Mouse (Mus musculus) liver, adult 2 months (tissue): ENCODE data around the gene Syne3. TPM values are rescaled to one million over a fixed set of nuclear protein-coding genes. Genes with fewer than 3 reads are reported as not detected.

Experiments
- DNase-seq: peaks from one replicate; pipeline ENCODE4 v3.0.0-alpha.2; 2011; ENCODE audit warnings: low read depth, low spot score; ENCODE audit errors: extremely low read depth
- H3K27ac ChIP-seq: fragments of 200-500 bp; replicated peaks from 2 replicates; pipeline ENCODE4 v1.5.1; 2012; ENCODE audit warnings: low read depth, mild to moderate bottlenecking, control low read depth, inconsistent platforms, low read length; ENCODE audit not compliant: insufficient read depth
- H3K27me3 ChIP-seq: fragments of 200-500 bp; 2 replicates; pipeline ENCODE4 v1.6.1; 2012; ENCODE audit warnings: mild to moderate bottlenecking, moderate library complexity, low read length, inconsistent platforms; ENCODE audit not compliant: control insufficient read depth, insufficient read depth
- H3K36me3 ChIP-seq: fragments of 200-500 bp; 2 replicates; pipeline ENCODE4 v1.6.1; 2012; ENCODE audit warnings: low read length, inconsistent platforms; ENCODE audit not compliant: control insufficient read depth, insufficient read depth
- H3K4me1 ChIP-seq: fragments of 200-500 bp; 2 replicates; pipeline ENCODE4 v1.6.1; 2011; ENCODE audit warnings: low read length; ENCODE audit not compliant: control insufficient read depth, insufficient read depth
- H3K4me3 ChIP-seq: fragments of 200-500 bp; 2 replicates; pipeline ENCODE4 v1.5.1; 2011; ENCODE audit warnings: low read depth, mild to moderate bottlenecking, control low read depth, low read length, moderate library complexity; ENCODE audit not compliant: insufficient read depth
- H3K79me2 ChIP-seq: fragments of 200-500 bp; 2 replicates; pipeline ENCODE4 v1.6.1; 2012; ENCODE audit warnings: inconsistent platforms, mild to moderate bottlenecking, low read length, moderate library complexity; ENCODE audit not compliant: control insufficient read depth, insufficient read depth
- H3K9ac ChIP-seq: fragments of 200-500 bp; 2 replicates; pipeline ENCODE4 v1.6.1; 2012; ENCODE audit warnings: low read depth, mild to moderate bottlenecking, control low read depth, inconsistent platforms, low read length
- CTCF ChIP-seq: fragments of 200-500 bp; IDR thresholded peaks from 2 replicates; pipeline ENCODE4 v1.5.1; 2011; ENCODE audit warnings: low read depth, low read length, control low read depth
- POLR2A ChIP-seq: fragments of 200-500 bp; IDR thresholded peaks from 2 replicates; pipeline ENCODE4 v1.6.1; 2011; ENCODE audit warnings: low read length, control low read depth; ENCODE audit not compliant: insufficient read depth; ENCODE audit errors: extremely low read depth
- WGBS: fragments of 180-500 bp; shearing (Covaris S2); methylation state at CpG from one replicate; pipeline ENCODE4 v1.1.7; 2018; 5-methylcytosine and 5-hydroxymethylcytosine counted together
- polyA plus RNA-seq: library from polyadenylated mRNA; depleted of rRNA; stranded (reverse); fragments of >200 nt; gene quantifications from 2 replicates; pipeline ENCODE4 v1.2.3, GENCODE M21; 2012
- total RNA-seq: library from RNA; depleted of rRNA; stranded (reverse); fragments of >200 nt; gene quantifications from 2 replicates; pipeline ENCODE4 v1.2.3, GENCODE M21; 2014

Gene Syne3
- total and polyA plus RNA-seq, 2 experiments = 1.6 to 3.8 TPM

GRCm38 (mm10) chr12:104955003-104955800 is 54.4 kb downstream of the Syne3 start:
- H3K79me2 ChIP-seq = no peaks in the 10 kb centered on the region
- no peak for TF ChIP-seq POLR2A
- TF ChIP-seq CTCF = no peak
- H3K27ac ChIP-seq = no peak overlapping the region
- H3K27me3 ChIP-seq = no peaks in the 10 kb centered on the region
- H3K36me3 ChIP-seq = peaks cover 3% of the 10 kb centered on the region; the same call in 1 of the 2 replicates
- no peaks in the 10 kb centered on the region for H3K4me1 ChIP-seq
- WGBS = 69% methylated on average over 17 of the region's 17 CpGs
- DNase-seq = peak; percentile 32
- no peak overlapping the region for H3K4me3 ChIP-seq
- H3K9ac ChIP-seq = no peak overlapping the region

- Histone ChIP-seq H3K27me3 (no peaks in the 10 kb centered on the region), H3K4me1 (no peaks in the 10 kb centered on the region), H3K79me2 (no peaks in the 10 kb centered on the region), H3K9ac (no peak overlapping the region), H3K36me3 (peaks cover 3% of the 10 kb centered on the region; the same call in 1 of the 2 replicates), H3K27ac (no peak overlapping the region), H3K4me3 (no peak overlapping the region)
- WGBS = 44% methylated on average over 4 of the region's 4 CpGs
- peak; percentile 38 for DNase-seq
- TF ChIP-seq CTCF = peak; percentile 76
- no peak for TF ChIP-seq POLR2A
Observed at GRCm38 (mm10) chr12:104953941-104954340, 55.7 kb downstream of the Syne3 start.

GRCm38 (mm10) chr12:104952458-104952857 is 57.2 kb downstream of the Syne3 start:
- TF ChIP-seq POLR2A = no peak
- peak; percentile 95 for TF ChIP-seq CTCF
- no peaks in the 10 kb centered on the region for H3K4me1 ChIP-seq
- H3K27ac ChIP-seq = no peak overlapping the region
- DNase-seq = peak; percentile 35
- H3K36me3 ChIP-seq = peaks cover 5% of the 10 kb centered on the region; the same call in 1 of the 2 replicates
- H3K27me3 ChIP-seq = no peaks in the 10 kb centered on the region
- H3K4me3 ChIP-seq = no peak overlapping the region
- no peak overlapping the region for H3K9ac ChIP-seq
- 26% methylated on average over 5 of the region's 5 CpGs for WGBS
- H3K79me2 ChIP-seq = no peaks in the 10 kb centered on the region

- Histone ChIP-seq H3K79me2 (no peaks in the 10 kb centered on the region), H3K9ac (no peak overlapping the region), H3K4me3 (no peak overlapping the region), H3K27ac (no peak overlapping the region), H3K36me3 (peaks cover 15% of the 10 kb centered on the region), H3K27me3 (no peaks in the 10 kb centered on the region), H3K4me1 (no peaks in the 10 kb centered on the region)
- DNase-seq = no peak
- TF ChIP-seq CTCF = no peak
- no peak for TF ChIP-seq POLR2A
- WGBS = 75% methylated on average over 2 of the region's 2 CpGs
Observed at GRCm38 (mm10) chr12:104947911-104948310, 61.7 kb downstream of the Syne3 start.

GRCm38 (mm10) chr12:104946231-104946630 is 63.4 kb downstream of the Syne3 start:
- 86% methylated on average over 6 of the region's 6 CpGs for WGBS
- TF ChIP-seq POLR2A = no peak
- no peak for TF ChIP-seq CTCF

GRCm38 (mm10) chr12:104940466-104940865 is 69.1 kb downstream of the Syne3 start:
- DNase-seq = no peak
- whole genome bisulfite sequencing = 91% methylated on average over 9 of the region's 9 CpGs

More at GRCm38 (mm10) chr12:104946231-104946630, 63.4 kb downstream of the Syne3 start:
- no peaks in the 10 kb centered on the region for H3K27me3 ChIP-seq
- no peak overlapping the region for H3K27ac ChIP-seq
- H3K4me3 ChIP-seq = no peak overlapping the region
- no peaks in the 10 kb centered on the region for H3K79me2 ChIP-seq
- DNase-seq = no peak
- peaks cover 17% of the 10 kb centered on the region for H3K36me3 ChIP-seq
- H3K9ac ChIP-seq = no peak overlapping the region
- H3K4me1 ChIP-seq = no peaks in the 10 kb centered on the region

More at GRCm38 (mm10) chr12:104940466-104940865, 69.1 kb downstream of the Syne3 start:
- H3K9ac ChIP-seq = no peak overlapping the region
- H3K4me1 ChIP-seq = no peaks in the 10 kb centered on the region
- peaks cover 21% of the 10 kb centered on the region for H3K36me3 ChIP-seq
- no peak overlapping the region for H3K27ac ChIP-seq
- H3K79me2 ChIP-seq = no peaks in the 10 kb centered on the region
- no peaks in the 10 kb centered on the region for H3K27me3 ChIP-seq
- no peak for TF ChIP-seq POLR2A
- TF ChIP-seq CTCF = no peak
- no peak overlapping the region for H3K4me3 ChIP-seq
